Mouse (Mus musculus): Measurements from ENCODE around the gene Gm28035.

DNA sequence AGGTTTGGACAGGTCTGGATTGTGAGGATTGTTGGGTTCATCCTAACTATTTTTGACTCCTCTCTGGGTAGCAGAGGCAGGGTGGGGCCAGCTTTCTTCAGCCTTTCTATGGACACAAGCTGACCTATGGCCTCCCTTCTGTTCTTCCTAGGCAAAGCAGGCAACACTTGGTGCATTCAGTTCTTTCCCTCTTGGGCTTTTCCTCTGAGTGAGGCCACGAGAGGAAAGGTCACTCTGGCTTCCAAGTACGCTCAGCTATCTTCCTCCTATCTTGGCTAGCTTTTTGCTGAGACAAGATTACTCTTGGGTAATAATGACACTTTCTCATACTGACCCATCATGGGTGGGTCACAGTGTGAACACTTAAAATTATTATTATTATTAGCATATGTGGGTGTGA lies 42.8 kb downstream of the Gm28035 start:
- TF ChIP-seq POLR2A (IDR thresholded peaks at IDR 0.05; ENCODE audit: control insufficient read depth, low read depth, low read length): no peak
- no peak for TF ChIP-seq CTCF (IDR thresholded peaks at IDR 0.05; ENCODE audit: control insufficient read depth, insufficient read depth, insufficient replicate concordance, low read depth, low read length)
